ENCODE assay signal across 10 mouse cellular contexts in genomic region chr4:132567361-132567779, GRCm38 (mm10). TPM values are rescaled to one million over a fixed set of nuclear protein-coding genes. Genes with fewer than 3 reads are reported as not detected.
DNase-seq lines count a peak whose midpoint lies in the region; ATAC-seq and TF ChIP-seq lines count a peak whose summit lies in the region.
"Had no signal": no experiment of that assay in that cellular context is flagged by ENCODE, and none has a peak within 500 bp of the region (broad histone marks: within the 10 kb centered on the region; RNA-seq: fewer than 3 reads in every experiment).

No protein-coding gene starts in this region.

- H3K27me3 ChIP-seq in heart, embryonic 11.5 days (ENCODE audit: control insufficient read depth, insufficient read depth, low read length), result no peaks in the 10 kb centered on the region
- no peaks in the 10 kb centered on the region for H3K27me3 ChIP-seq in forebrain, embryonic 11.5 days (ENCODE audit: control insufficient read depth, insufficient read depth, low read length)
- no peaks in the 10 kb centered on the region for H3K27me3 ChIP-seq in forebrain, embryonic 13.5 days
- H3K27me3 ChIP-seq: limb, embryonic 15.5 days had no signal

- H3K4me2 ChIP-seq in heart, embryonic 11.5 days, result no peak overlapping the region
- no peak overlapping the region for H3K4me2 ChIP-seq in forebrain, embryonic 11.5 days (ENCODE audit: low read depth, low read length, severe bottlenecking)
- no peak overlapping the region for H3K4me2 ChIP-seq in forebrain, embryonic 13.5 days
- H3K4me2 ChIP-seq: limb, embryonic 15.5 days had no signal

- no peak for TF ChIP-seq CTCF in bone marrow macrophage, adult 2 months (IDR thresholded peaks at IDR 0.05; ENCODE audit: low read depth, low read length)

- H3K36me3 ChIP-seq in heart, embryonic 11.5 days (ENCODE audit: control insufficient read depth, insufficient read depth, low read length), result no peaks in the 10 kb centered on the region
- H3K36me3 ChIP-seq in ES-E14 (ENCODE audit: control insufficient read depth, insufficient read depth, low read length, poor library complexity, severe bottlenecking), result no peaks in the 10 kb centered on the region
- no peaks in the 10 kb centered on the region for H3K36me3 ChIP-seq in forebrain, embryonic 11.5 days (ENCODE audit: control insufficient read depth, insufficient read depth, low read length)
- no peaks in the 10 kb centered on the region for H3K36me3 ChIP-seq in forebrain, embryonic 13.5 days (ENCODE audit: poor library complexity, severe bottlenecking)
- H3K36me3 ChIP-seq: limb, embryonic 15.5 days had no signal

- peaks cover 5% of the 10 kb centered on the region; the same call in 1 of the 2 replicates for H3K4me1 ChIP-seq in heart, embryonic 11.5 days (ENCODE audit: control insufficient read depth, insufficient read depth, low read length)
- peaks cover 4 to 6% of the 10 kb centered on the region in 2 experiments; a peak in 2 of 4 replicates for H3K4me1 ChIP-seq in ES-E14 (ENCODE audit: control insufficient read depth in 2 of 2, insufficient read depth in 2 of 2, low read length in 2 of 2, poor library complexity in 1 of 2)
- peaks cover 48% of the 10 kb centered on the region for H3K4me1 ChIP-seq in bone marrow macrophage, adult 2 months (ENCODE audit: control insufficient read depth, insufficient read depth, low read length)
- no peaks in the 10 kb centered on the region for H3K4me1 ChIP-seq in forebrain, embryonic 11.5 days (replicated peaks; ENCODE audit: control insufficient read depth, insufficient read depth, low read length)
- H3K4me1 ChIP-seq in forebrain, embryonic 13.5 days, result no peaks in the 10 kb centered on the region

- no peak overlapping the region for H3K27ac ChIP-seq in heart, embryonic 11.5 days (ENCODE audit: low read depth, low read length)
- H3K27ac ChIP-seq in ES-E14 (ENCODE audit: insufficient read depth, low read depth, low read length, poor library complexity, severe bottlenecking), result no peak overlapping the region
- peak overlapping the region; percentile 39 for H3K27ac ChIP-seq in bone marrow macrophage, adult 2 months (ENCODE audit: insufficient read depth, low read depth, low read length)
- H3K27ac ChIP-seq in forebrain, embryonic 11.5 days (ENCODE audit: low read depth, low read length), result no peak overlapping the region
- H3K27ac ChIP-seq in forebrain, embryonic 13.5 days, result no peak overlapping the region
- H3K27ac ChIP-seq: limb, embryonic 15.5 days had no signal

- in situ Hi-C loops in ES-E14 (cut with MboI; ENCODE audit: low sequenced_read_pairs in 2 of 2, unreplicated experiment in 2 of 2), result no loop called here

- no peak for ATAC-seq in heart, embryonic 11.5 days (replicated peaks; ENCODE audit: insufficient number of reproducible peaks, low FRiP score, low TSS enrichment)
- ATAC-seq in forebrain, embryonic 11.5 days (replicated peaks; ENCODE audit: low FRiP score), result no peak
- no peak for ATAC-seq in forebrain, embryonic 13.5 days
- ATAC-seq: CD4-positive, CD25-positive, alpha-beta regulatory T cell, adult 4 months had no signal

- H3K4me3 ChIP-seq in heart, embryonic 11.5 days (ENCODE audit: low read depth, low read length), result no peak overlapping the region
- H3K4me3 ChIP-seq in ES-E14 (ENCODE audit: insufficient read depth in 1 of 2, low read depth in 1 of 2, low read length in 2 of 2, poor library complexity in 1 of 2, severe bottlenecking in 1 of 2), result no peak overlapping the region; a peak in 1 of 4 replicates
- H3K4me3 ChIP-seq in bone marrow macrophage, adult 2 months (ENCODE audit: insufficient read depth, low read length), result peak overlapping the region; percentile 25
- H3K4me3 ChIP-seq in forebrain, embryonic 11.5 days (ENCODE audit: low read depth, low read length), result no peak overlapping the region
- no peak overlapping the region for H3K4me3 ChIP-seq in forebrain, embryonic 13.5 days
- H3K4me3 ChIP-seq: limb, embryonic 15.5 days had no signal

- H3K9me3 ChIP-seq in heart, embryonic 11.5 days (replicated peaks; ENCODE audit: control insufficient read depth, low read length), result no peaks in the 10 kb centered on the region
- no peaks in the 10 kb centered on the region for H3K9me3 ChIP-seq in ES-E14 (ENCODE audit: control insufficient read depth, insufficient read depth, low read depth, low read length)
- no peaks in the 10 kb centered on the region for H3K9me3 ChIP-seq in forebrain, embryonic 11.5 days (ENCODE audit: control insufficient read depth, low read length)
- H3K9me3 ChIP-seq in forebrain, embryonic 13.5 days (replicated peaks), result no peaks in the 10 kb centered on the region; the same call in 1 of the 2 replicates
- H3K9me3 ChIP-seq: limb, embryonic 15.5 days had no signal

- WGBS in heart, embryonic 11.5 days (ENCODE audit: insufficient replicate concordance), result 65% methylated on average over 9 of the region's 9 CpGs
- WGBS in forebrain, embryonic 11.5 days, result 77% methylated on average over 9 of the region's 9 CpGs
- WGBS in forebrain, embryonic 13.5 days, result 76% methylated on average over 9 of the region's 9 CpGs

- no peak for TF ChIP-seq POLR2A in bone marrow macrophage, adult 2 months (IDR thresholded peaks at IDR 0.05; ENCODE audit: borderline replicate concordance, low read depth, low read length)

- H3K9ac ChIP-seq in heart, embryonic 11.5 days (ENCODE audit: low read depth, low read length), result no peak overlapping the region
- H3K9ac ChIP-seq in ES-E14 (ENCODE audit: insufficient read depth, low read depth, low read length, poor library complexity, severe bottlenecking), result 0 out of 2 replicates have a peak overlapping the region, but pooled peaks have one; percentile 7
- H3K9ac ChIP-seq in forebrain, embryonic 11.5 days (ENCODE audit: low read length), result no peak overlapping the region
- H3K9ac ChIP-seq in forebrain, embryonic 13.5 days, result no peak overlapping the region
- H3K9ac ChIP-seq: limb, embryonic 15.5 days had no signal

- DNase-seq in heart, adult 11 months, result peak; percentile 94
- DNase-seq in ES-E14 (ENCODE audit: low read depth, low spot score), result no peak
- peak; percentile 71 for DNase-seq in lung, postnatal 36 days
- DNase-seq in testis, postnatal 10 days (ENCODE audit: low spot score), result no peak
- no peak for DNase-seq in forebrain, embryonic 11.5 days (ENCODE audit: low spot score)

TF ChIP-seq in ES-E14, 5 proteins besides CTCF, POLR2A, EP300 and RAD21:
- TF ChIP-seq CHD2 (IDR thresholded peaks at IDR 0.05; ENCODE audit: low read depth, low read length) (no peak), MAFK (IDR thresholded peaks at IDR 0.05; ENCODE audit: insufficient read depth, low read depth, low read length) (no peak), ZNF384 (IDR thresholded peaks at IDR 0.05; ENCODE audit: low read depth, low read length) (no peak), HCFC1 (IDR thresholded peaks at IDR 0.05; ENCODE audit: borderline replicate concordance, insufficient read depth, low read length) (no peak), ZC3H11A (IDR thresholded peaks at IDR 0.05; ENCODE audit: borderline replicate concordance, low read depth, low read length) (no peak)
TF ChIP-seq in ES-E14: peak in this region for 0.

RNA-seq across cellular contexts. Expression of gene Ptafr, which starts 3.5 kb away (rescaled TPM):
- 0.23 and 0.40 TPM in 2 replicates for polyA plus RNA-seq in heart, embryonic 11.5 days (2014; fragmentation: Nextera tagmentation; extraction: Ambion mirVana)
- total RNA-seq in ES-E14 (2012; rRNA removed), result 0.26 and 0.40 TPM in 2 replicates
- 81.4 and 91.0 TPM in 2 replicates for polyA plus RNA-seq in bone marrow macrophage, adult 2 months (2012; ENCODE audit: insufficient read depth, insufficient read length, missing spikeins)
- polyA plus RNA-seq in forebrain, embryonic 11.5 days (2014; fragmentation: Nextera tagmentation; extraction: Ambion mirVana), result 0.25 and 0.40 TPM in 2 replicates
- polyA plus RNA-seq in forebrain, embryonic 13.5 days (2015; fragmentation: Nextera tagmentation; extraction: Ambion mirVana), result 0.13 and 0.35 TPM in 2 replicates

RNA-seq across cellular contexts. Expression of gene Dnajc8, which starts 32.0 kb away (rescaled TPM):
- 157 and 162 TPM in 2 replicates for polyA plus RNA-seq in heart, embryonic 11.5 days (2014; fragmentation: Nextera tagmentation; extraction: Ambion mirVana)
- 127 and 167 TPM in 2 replicates for total RNA-seq in ES-E14 (2012; rRNA removed)
- polyA plus RNA-seq in bone marrow macrophage, adult 2 months (2012; ENCODE audit: insufficient read depth, insufficient read length, missing spikeins), result 140 and 155 TPM in 2 replicates
- polyA plus RNA-seq in forebrain, embryonic 11.5 days (2014; fragmentation: Nextera tagmentation; extraction: Ambion mirVana), result 208 and 217 TPM in 2 replicates
- polyA plus RNA-seq in forebrain, embryonic 13.5 days (2015; fragmentation: Nextera tagmentation; extraction: Ambion mirVana), result 162 and 175 TPM in 2 replicates

RNA-seq across cellular contexts. Expression of gene Atpif1, which starts 33.9 kb away (rescaled TPM):
- polyA plus RNA-seq in heart, embryonic 11.5 days (2014; fragmentation: Nextera tagmentation; extraction: Ambion mirVana), result 1,210 and 1,262 TPM in 2 replicates
- 485 and 496 TPM in 2 replicates for total RNA-seq in ES-E14 (2012; rRNA removed)
- 539 and 589 TPM in 2 replicates for polyA plus RNA-seq in bone marrow macrophage, adult 2 months (2012; ENCODE audit: insufficient read depth, insufficient read length, missing spikeins)
- 905 and 906 TPM in 2 replicates for polyA plus RNA-seq in forebrain, embryonic 11.5 days (2014; fragmentation: Nextera tagmentation; extraction: Ambion mirVana)
- polyA plus RNA-seq in forebrain, embryonic 13.5 days (2015; fragmentation: Nextera tagmentation; extraction: Ambion mirVana), result 1,115 and 1,299 TPM in 2 replicates

RNA-seq across cellular contexts. Expression of gene Sesn2, which starts 57.1 kb away (rescaled TPM):
- polyA plus RNA-seq in heart, embryonic 11.5 days (2014; fragmentation: Nextera tagmentation; extraction: Ambion mirVana), result 4.1 and 6.2 TPM in 2 replicates
- 75.8 and 96.1 TPM in 2 replicates for total RNA-seq in ES-E14 (2012; rRNA removed)
- 12.8 and 13.8 TPM in 2 replicates for polyA plus RNA-seq in bone marrow macrophage, adult 2 months (2012; ENCODE audit: insufficient read depth, insufficient read length, missing spikeins)
- 9.4 and 9.5 TPM in 2 replicates for polyA plus RNA-seq in forebrain, embryonic 11.5 days (2014; fragmentation: Nextera tagmentation; extraction: Ambion mirVana)
- polyA plus RNA-seq in forebrain, embryonic 13.5 days (2015; fragmentation: Nextera tagmentation; extraction: Ambion mirVana), result 6.3 and 7.0 TPM in 2 replicates

Comparison
In these comparisons a context has a peak if more than half of its experiments do, and no peak if none do; other contexts are left out.
1. DNase-seq: peak in heart, adult 11 months (single experiment) and lung, postnatal 36 days (single experiment); none in ES-E14 (single experiment), testis, postnatal 10 days (single experiment) and forebrain, embryonic 11.5 days (single experiment).
2. RNA of gene Ptafr, which starts 3.5 kb away (polyA plus RNA-seq): 81.4 to 91.0 TPM in bone marrow macrophage, adult 2 months; 0.23 to 0.40 TPM in heart, embryonic 11.5 days, 0.25 to 0.40 TPM in forebrain, embryonic 11.5 days and 0.13 to 0.35 TPM in forebrain, embryonic 13.5 days; every median in the first group is over 10 times any median in the second.